Mouse (Mus musculus): ENCODE data around the gene Dpm3. TPM values are rescaled to one million over a fixed set of nuclear protein-coding genes. Genes with fewer than 3 reads are reported as not detected.

The Dpm3 gene
- polyA plus RNA-seq, 2 experiments, result 64.3 to 89.7 TPM

DNA sequence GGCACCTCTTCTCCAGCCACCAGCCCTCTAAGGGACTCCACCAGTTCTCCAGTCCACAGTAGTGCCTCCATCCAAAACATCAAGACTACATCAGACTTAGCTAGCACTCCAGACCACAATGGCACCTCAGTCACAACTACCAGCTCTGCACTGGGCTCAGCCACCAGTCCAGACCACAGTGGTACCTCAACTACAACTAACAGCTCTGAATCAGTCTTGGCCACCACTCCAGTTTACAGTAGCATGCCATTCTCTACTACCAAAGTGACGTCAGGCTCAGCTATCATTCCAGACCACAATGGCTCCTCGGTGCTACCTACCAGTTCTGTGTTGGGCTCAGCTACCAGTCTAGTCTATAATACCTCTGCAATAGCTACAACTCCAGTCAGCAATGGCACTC is 28.6 kb upstream of the Dpm3 start:
- peaks cover 31% of the 10 kb centered on the region for H3K27me3 ChIP-seq (ENCODE audit: control insufficient read depth, insufficient read depth, low read length)
- peaks cover 0 to 5% of the 10 kb centered on the region in 2 experiments; a peak in 1 of 4 replicates for H3K4me1 ChIP-seq (replicated peaks; ENCODE audit: control insufficient read depth in 2 of 2, insufficient read depth in 2 of 2, low read length in 1 of 2)
- H3K4me2 ChIP-seq (ENCODE audit: low read depth), result no peak overlapping the region
- ATAC-seq (ENCODE audit: insufficient read depth) (no peak), DNase-seq (ENCODE audit: low read depth in 3 of 3, low spot score in 3 of 3) (no peak)
- no peak overlapping the region for H3K4me3 ChIP-seq (ENCODE audit: insufficient read depth in 1 of 2, low read depth in 2 of 2, low read length in 2 of 2)
- H3K27ac ChIP-seq, result no peak overlapping the region
- 47% methylated on average over 2 of the region's 2 CpGs for WGBS (ENCODE audit: insufficient replicate concordance)
- no peaks in the 10 kb centered on the region for H3K9me3 ChIP-seq (ENCODE audit: control insufficient read depth, low read length)
- no peak overlapping the region for H3K9ac ChIP-seq (replicated peaks)
- no peaks in the 10 kb centered on the region for H3K36me3 ChIP-seq (replicated peaks; ENCODE audit: control insufficient read depth, insufficient read depth, low read depth)
- no peak for TF ChIP-seq EP300 (IDR thresholded peaks at IDR 0.05; ENCODE audit: low read depth)

DNA sequence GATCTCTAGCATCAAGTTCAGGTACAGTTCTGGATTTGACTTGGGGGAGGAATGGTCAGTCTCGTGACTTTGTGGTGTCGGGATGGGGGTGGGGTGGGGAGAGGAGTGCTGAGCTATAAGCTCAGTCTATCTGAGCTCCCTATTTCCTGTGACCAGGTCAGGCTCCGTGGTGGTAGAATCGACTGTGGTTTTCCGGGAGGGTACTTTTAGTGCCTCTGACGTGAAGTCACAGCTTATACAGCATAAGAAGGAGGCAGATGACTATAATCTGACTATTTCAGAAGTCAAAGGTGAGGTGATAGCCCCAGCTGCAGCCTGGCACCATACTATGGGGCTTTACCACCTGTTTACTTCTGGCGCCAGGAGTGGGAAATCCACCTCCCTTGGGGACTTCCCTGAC is 27.8 kb upstream of the Dpm3 start:
- DNase-seq (ENCODE audit: low read depth in 3 of 3, low spot score in 3 of 3), result no peak
- no peak overlapping the region for H3K27ac ChIP-seq
- 10% methylated on average over 7 of the region's 7 CpGs for WGBS (ENCODE audit: insufficient replicate concordance)
- no peak overlapping the region for H3K9ac ChIP-seq (replicated peaks)
- ATAC-seq (ENCODE audit: insufficient read depth), result no peak
- H3K4me2 ChIP-seq (ENCODE audit: low read depth), result no peak overlapping the region
- no peak for TF ChIP-seq EP300 (IDR thresholded peaks at IDR 0.05; ENCODE audit: low read depth)
- TF ChIP-seq CTCF (IDR thresholded peaks at IDR 0.05; ENCODE audit: low read depth), result no peak
- H3K27me3 ChIP-seq (ENCODE audit: control insufficient read depth, insufficient read depth, low read length), result peaks cover 23% of the 10 kb centered on the region
- H3K4me3 ChIP-seq (ENCODE audit: insufficient read depth in 1 of 2, low read depth in 2 of 2, low read length in 2 of 2), result no peak overlapping the region
- no peaks in the 10 kb centered on the region for H3K36me3 ChIP-seq (replicated peaks; ENCODE audit: control insufficient read depth, insufficient read depth, low read depth)
- H3K4me1 ChIP-seq (replicated peaks; ENCODE audit: control insufficient read depth in 2 of 2, insufficient read depth in 2 of 2, low read length in 1 of 2), result peaks cover 0 to 5% of the 10 kb centered on the region in 2 experiments; a peak in 1 of 4 replicates
- no peaks in the 10 kb centered on the region for H3K9me3 ChIP-seq (ENCODE audit: control insufficient read depth, low read length)

DNA sequence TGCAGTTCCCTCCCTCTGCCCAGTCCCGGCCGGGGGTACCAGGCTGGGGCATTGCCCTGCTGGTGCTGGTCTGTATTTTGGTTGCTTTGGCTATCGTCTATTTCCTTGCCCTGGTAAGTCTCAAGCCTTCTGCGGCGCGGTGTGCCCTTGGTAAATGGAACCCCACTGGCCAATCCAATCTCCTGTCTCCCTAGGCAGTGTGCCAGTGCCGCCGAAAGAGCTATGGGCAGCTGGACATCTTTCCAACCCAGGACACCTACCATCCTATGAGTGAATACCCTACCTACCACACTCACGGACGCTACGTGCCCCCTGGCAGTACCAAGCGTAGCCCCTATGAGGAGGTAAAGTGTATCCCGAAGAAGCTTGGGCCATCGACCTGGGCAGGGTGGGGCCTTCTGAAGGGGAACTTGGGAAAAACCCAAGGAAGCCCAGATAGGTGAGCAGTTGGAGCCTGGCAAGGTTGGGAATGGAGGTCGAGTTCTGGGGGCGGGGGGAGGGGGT is 27.3 kb upstream of the Dpm3 start:
- no peaks in the 10 kb centered on the region for H3K36me3 ChIP-seq (replicated peaks; ENCODE audit: control insufficient read depth, insufficient read depth, low read depth)
- TF ChIP-seq EP300 (IDR thresholded peaks at IDR 0.05; ENCODE audit: low read depth), result no peak
- H3K27me3 ChIP-seq (ENCODE audit: control insufficient read depth, insufficient read depth, low read length), result peaks cover 19% of the 10 kb centered on the region
- WGBS (ENCODE audit: insufficient replicate concordance), result 57% methylated on average over 16 of the region's 16 CpGs
- no peak overlapping the region for H3K9ac ChIP-seq (replicated peaks)
- H3K4me3 ChIP-seq (ENCODE audit: insufficient read depth in 1 of 2, low read depth in 2 of 2, low read length in 2 of 2), result no peak overlapping the region
- no peak for DNase-seq (ENCODE audit: low read depth in 3 of 3, low spot score in 3 of 3)
- no peak overlapping the region for H3K27ac ChIP-seq
- H3K9me3 ChIP-seq (ENCODE audit: control insufficient read depth, low read length), result no peaks in the 10 kb centered on the region
- no peak overlapping the region for H3K4me2 ChIP-seq (ENCODE audit: low read depth)
- ATAC-seq (ENCODE audit: insufficient read depth), result no peak
- H3K4me1 ChIP-seq (replicated peaks; ENCODE audit: control insufficient read depth in 2 of 2, insufficient read depth in 2 of 2, low read length in 1 of 2), result peaks cover 0 to 5% of the 10 kb centered on the region in 2 experiments; a peak in 1 of 4 replicates

DNA sequence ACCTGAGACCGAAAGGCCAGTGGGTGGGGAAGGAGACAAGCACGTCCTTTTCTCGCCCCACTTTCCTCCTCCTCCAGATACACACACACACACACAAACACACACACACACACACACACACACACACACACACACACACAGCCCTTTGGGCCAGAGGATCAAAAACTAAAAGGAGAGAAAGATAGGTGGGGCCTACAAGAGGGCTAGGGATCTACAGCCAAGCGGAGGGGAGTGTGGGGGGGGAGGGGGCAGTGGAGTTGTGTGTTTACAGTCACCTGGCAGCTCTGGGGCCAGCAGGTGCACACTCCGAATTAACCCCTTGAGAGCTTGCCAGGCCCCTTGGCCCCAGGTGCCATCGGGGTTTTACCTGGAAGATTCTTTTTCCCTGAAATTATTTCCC is 26.5 kb upstream of the Dpm3 start:
- Histone ChIP-seq H3K4me3 (ENCODE audit: insufficient read depth in 1 of 2, low read depth in 2 of 2, low read length in 2 of 2) (no peak overlapping the region), H3K9ac (replicated peaks) (no peak overlapping the region), H3K36me3 (replicated peaks; ENCODE audit: control insufficient read depth, insufficient read depth, low read depth) (no peaks in the 10 kb centered on the region), H3K9me3 (ENCODE audit: control insufficient read depth, low read length) (no peaks in the 10 kb centered on the region), H3K27me3 (ENCODE audit: control insufficient read depth, insufficient read depth, low read length) (peaks cover 11% of the 10 kb centered on the region), H3K4me2 (ENCODE audit: low read depth) (no peak overlapping the region), H3K4me1 (replicated peaks; ENCODE audit: control insufficient read depth in 2 of 2, insufficient read depth in 2 of 2, low read length in 1 of 2) (peaks cover 0 to 4% of the 10 kb centered on the region in 2 experiments; a peak in 1 of 4 replicates), H3K27ac (no peak overlapping the region)
- DNase-seq (ENCODE audit: low read depth in 3 of 3, low spot score in 3 of 3), result no peak
- WGBS (ENCODE audit: insufficient replicate concordance), result 64% methylated on average over 6 of the region's 6 CpGs
- ATAC-seq (ENCODE audit: insufficient read depth), result no peak
- no peak for TF ChIP-seq CTCF (IDR thresholded peaks at IDR 0.05; ENCODE audit: low read depth)
- TF ChIP-seq EP300 (IDR thresholded peaks at IDR 0.05; ENCODE audit: low read depth), result no peak

DNA sequence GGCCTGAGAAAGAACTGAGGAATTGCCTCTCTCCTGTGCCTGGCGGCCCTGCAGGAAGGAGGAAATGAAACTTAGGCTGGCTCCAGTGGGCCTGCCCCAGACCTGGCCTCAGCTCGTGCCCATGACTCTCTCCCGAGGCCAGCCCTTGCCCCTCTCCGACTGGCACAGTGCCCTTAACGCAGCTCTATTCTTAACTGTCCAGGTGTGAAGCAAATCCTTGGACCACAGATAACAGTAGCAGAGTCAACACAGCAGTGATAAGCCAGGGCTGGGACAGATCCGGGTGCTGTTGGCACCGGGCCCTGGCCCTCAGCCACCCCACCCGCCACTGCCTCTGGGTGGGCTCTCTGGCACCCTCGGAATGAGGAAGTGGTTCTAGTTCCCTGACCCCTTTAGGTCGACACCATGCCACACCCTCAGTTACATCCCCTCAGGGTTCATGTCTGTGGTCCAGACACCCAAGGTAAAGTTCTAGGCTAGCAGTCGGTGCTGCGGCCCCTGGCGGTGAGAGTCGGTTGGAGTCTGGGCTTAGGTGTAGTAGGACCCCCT is 25.5 kb upstream of the Dpm3 start:
- Histone ChIP-seq H3K9me3 (ENCODE audit: control insufficient read depth, low read length) (no peaks in the 10 kb centered on the region), H3K9ac (replicated peaks) (no peak overlapping the region), H3K27me3 (ENCODE audit: control insufficient read depth, insufficient read depth, low read length) (peaks cover 7% of the 10 kb centered on the region; the same call in 1 of the 2 replicates), H3K4me2 (ENCODE audit: low read depth) (no peak overlapping the region), H3K4me1 (replicated peaks; ENCODE audit: control insufficient read depth in 2 of 2, insufficient read depth in 2 of 2, low read length in 1 of 2) (no peaks in the 10 kb centered on the region), H3K4me3 (ENCODE audit: insufficient read depth in 1 of 2, low read depth in 2 of 2, low read length in 2 of 2) (no peak overlapping the region), H3K36me3 (replicated peaks; ENCODE audit: control insufficient read depth, insufficient read depth, low read depth) (no peaks in the 10 kb centered on the region), H3K27ac (no peak overlapping the region)
- no peak for DNase-seq (ENCODE audit: low read depth in 3 of 3, low spot score in 3 of 3)
- ATAC-seq (ENCODE audit: insufficient read depth), result no peak
- WGBS (ENCODE audit: insufficient replicate concordance), result 40% methylated on average over 14 of the region's 14 CpGs
- TF ChIP-seq CTCF (IDR thresholded peaks at IDR 0.05; ENCODE audit: low read depth) (no peak), EP300 (IDR thresholded peaks at IDR 0.05; ENCODE audit: low read depth) (no peak)

Measured in liver, embryonic 14.5 days (tissue).